Mouse (Mus musculus) Muller cell, postnatal 12 days (primary cell): ENCODE results near the gene Fyb.

Experiments
- DNase-seq: peaks from one replicate; pipeline ENCODE4 v3.0.0-alpha.2; 2015; ENCODE audit errors: inconsistent ontology term

Gene Fyb

DNA sequence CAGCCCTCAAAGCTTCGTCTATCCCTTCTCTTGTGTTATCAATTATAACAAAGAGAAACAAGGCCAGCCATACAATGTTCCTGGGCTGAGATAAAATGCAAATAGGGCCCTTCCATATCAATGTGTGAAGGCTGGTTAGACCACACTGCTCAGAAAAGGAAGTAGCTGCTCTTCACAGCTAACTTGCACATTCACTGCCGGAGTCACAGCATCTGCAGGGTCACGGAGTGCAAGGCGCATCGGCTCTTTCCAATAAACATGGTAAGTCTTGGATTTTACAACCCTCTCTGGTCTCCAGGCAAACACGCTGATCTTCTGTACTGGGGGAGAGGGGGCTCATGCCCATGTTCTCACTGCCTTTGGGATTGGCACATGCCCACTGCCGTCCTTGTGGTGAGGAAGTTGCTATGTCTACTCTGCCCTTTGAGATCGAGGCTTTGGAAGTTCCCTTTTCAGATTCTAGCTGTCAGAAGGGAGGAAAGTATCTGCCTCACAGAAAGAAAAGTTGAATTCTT lies at the start of gene Fyb:
TSS of gene Fyb (plus strand) at position 201 of the 515 bp plus-strand sequence.
- DNase-seq = no peak

GRCm38 (mm10) chr15:6483561-6483960 lies 39.1 kb upstream of the Fyb start:
- no peak for DNase-seq

- peak; percentile 67 for DNase-seq
Measured at GRCm38 (mm10) chr15:6492386-6492785, 30.3 kb upstream of the Fyb start.

- no peak for DNase-seq
Measured at GRCm38 (mm10) chr15:6498396-6499070, 24.1 kb upstream of the Fyb start.

GRCm38 (mm10) chr15:6500787-6501186 lies 21.9 kb upstream of the Fyb start:
- peak; percentile 33 for DNase-seq

GRCm38 (mm10) chr15:6517525-6517924 lies 5.1 kb upstream of the Fyb start:
- no peak for DNase-seq

- DNase-seq = no peak
Measured at GRCm38 (mm10) chr15:6519417-6520255, 3.0 kb upstream of the Fyb start.

- DNase-seq = no peak
Measured at GRCm38 (mm10) chr15:6520505-6521155, 2.0 kb upstream of the Fyb start.

GRCm38 (mm10) chr15:6524801-6525200 lies 2.1 kb downstream of the Fyb start:
- DNase-seq = no peak

DNA sequence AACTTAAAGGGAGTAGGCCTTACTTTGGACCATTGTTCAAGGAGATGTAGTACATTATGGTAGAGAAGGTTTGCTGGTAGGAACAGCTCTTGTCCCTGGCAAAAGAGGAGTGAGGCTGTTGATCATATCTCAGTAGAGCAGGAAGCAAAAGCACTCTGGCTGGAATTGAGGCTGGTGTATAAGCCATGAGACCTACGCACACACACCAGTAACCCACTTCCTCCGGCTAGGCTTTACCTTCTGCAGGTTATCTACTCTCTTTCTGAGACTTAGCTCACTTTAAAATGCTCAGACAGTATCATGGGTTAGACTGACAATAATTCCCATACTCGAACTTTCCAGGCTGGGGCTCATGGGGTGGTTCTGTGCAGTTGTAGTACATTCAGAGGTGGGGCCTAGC lies 2.7 kb downstream of the Fyb start:
- no peak for DNase-seq

- DNase-seq = no peak
Measured at GRCm38 (mm10) chr15:6533858-6534343, 11.2 kb downstream of the Fyb start.

DNA sequence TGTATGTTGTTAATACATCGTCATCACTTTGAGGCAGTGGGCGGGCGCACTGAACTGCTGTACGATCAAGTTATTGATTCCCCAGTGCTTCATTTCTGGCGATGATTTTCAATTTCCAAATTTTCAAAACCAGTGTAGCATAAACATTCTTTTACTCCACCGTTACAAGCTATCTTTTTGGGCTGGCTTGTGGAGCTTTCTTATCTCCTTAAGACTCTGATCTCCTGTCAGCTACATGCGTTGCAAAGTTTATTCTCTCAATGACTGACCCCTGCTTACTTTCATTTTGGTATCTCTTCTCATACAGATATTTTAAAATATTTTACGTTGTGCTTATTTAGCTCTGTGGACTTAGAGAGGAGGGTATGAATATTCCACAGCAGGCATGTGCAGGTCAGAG lies 11.9 kb downstream of the Fyb start:
- DNase-seq = no peak

DNA sequence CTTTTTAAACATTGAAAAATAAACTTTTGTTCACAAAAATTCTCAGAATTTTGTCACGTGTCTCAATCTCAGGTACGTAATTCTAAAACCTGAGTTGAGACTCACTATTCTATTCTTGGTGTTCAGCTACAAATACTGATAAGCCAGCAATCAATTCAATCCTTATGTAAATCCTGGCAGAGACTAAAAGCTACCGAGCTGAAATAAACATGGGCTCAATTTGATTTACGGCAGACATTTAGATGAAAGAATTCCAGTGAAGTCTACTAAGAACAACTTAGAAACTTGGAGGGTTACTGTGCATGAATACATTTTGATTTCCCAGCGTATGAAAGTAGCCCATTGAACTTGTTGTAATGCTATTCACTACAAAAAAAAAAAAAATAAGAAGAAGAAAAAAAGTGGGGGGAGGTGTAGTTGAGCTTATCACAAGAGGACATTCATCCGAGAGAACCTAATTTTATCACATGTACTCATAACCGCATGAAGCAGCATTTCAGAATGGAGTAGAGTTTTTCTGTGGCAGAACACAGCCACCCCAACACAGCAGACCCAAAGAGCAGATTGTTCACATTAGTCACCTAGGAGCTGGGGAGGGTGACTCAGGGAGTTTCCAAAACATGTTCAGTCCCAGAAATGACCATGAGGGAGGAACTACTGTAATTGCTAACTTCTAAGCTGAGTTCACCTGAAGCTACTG lies 17.1 kb downstream of the Fyb start:
- no peak for DNase-seq

- no peak for DNase-seq
Measured at GRCm38 (mm10) chr15:6548911-6549310, 26.3 kb downstream of the Fyb start.

DNA sequence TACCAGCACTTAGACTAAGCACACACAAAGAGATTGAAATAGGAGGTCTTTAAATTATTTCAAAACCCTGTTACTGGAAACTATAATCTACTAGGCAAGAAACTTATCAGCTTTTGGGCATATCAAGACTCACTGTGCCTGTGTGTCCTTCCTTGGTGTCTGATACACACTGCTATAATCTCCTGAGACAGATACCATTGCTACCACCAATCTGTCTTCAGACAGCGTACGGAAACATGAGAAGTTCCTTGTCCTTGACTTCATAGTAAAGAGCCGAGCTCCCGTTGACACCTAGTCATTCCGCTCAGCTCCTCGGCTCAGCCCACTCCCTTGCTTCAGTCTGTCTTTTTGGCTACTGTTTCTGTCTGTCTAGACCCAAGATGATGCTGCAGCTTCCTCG lies 29.2 kb downstream of the Fyb start:
- no peak for DNase-seq

DNA sequence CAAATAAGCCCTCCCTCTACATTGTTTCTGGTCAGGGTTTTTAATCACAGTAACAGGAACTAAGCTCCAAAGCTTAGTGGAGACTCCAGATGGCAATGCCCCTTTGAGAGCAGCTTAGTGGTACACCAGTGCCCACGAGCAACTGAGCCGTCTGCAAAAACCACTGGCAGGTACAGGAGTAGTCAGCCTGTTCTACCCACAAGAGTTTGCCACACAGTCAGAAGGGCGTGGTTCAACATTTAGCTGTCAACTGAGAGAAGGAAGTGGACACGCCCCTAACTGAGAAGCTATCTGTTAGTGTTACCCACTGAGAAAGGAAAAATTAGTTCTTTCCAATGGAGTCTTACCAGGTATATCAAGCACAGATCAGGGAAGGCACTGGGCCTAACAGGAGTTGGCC lies 32.1 kb downstream of the Fyb start:
- no peak for DNase-seq

DNA sequence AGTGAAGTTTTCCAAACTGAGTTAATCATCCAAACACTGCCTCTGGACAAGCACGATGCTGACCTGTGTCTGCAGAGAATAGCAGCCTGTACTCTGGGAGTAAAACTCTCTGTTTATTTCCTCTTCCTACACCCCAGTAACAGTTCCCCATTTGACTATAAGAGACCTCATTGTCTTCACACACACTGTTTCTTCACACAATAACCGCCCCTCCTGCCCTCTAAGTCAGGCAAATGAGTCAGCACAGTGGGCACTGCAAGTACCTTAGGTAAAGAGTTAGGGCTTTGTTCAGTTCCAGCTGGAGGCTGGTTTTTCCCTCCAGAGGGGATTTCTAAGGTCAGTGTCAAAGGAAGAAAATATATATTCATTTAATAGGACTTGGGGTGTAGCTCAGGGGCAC lies 32.9 kb downstream of the Fyb start:
- DNase-seq = peak; percentile 68

DNA sequence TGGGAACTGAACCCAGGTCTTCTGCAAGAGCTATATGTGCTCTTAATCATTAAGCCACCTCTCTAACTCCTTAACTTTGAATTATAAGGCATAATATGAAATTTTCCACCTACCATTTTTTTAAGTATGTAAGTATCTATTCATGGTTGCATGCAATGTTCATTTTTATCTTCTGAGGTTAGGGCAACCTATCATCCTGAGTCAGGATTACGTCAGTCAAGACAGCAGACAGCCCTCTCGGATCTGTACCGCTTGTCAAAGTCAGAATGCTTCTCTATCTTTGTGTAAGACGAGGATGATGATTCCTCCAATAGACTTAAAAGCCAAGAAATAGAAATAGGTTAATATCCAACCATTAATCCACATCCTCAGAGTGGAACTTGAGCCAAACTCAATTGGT lies 33.6 kb downstream of the Fyb start:
- no peak for DNase-seq

- no peak for DNase-seq
Measured at GRCm38 (mm10) chr15:6556911-6557310, 34.3 kb downstream of the Fyb start.

DNA sequence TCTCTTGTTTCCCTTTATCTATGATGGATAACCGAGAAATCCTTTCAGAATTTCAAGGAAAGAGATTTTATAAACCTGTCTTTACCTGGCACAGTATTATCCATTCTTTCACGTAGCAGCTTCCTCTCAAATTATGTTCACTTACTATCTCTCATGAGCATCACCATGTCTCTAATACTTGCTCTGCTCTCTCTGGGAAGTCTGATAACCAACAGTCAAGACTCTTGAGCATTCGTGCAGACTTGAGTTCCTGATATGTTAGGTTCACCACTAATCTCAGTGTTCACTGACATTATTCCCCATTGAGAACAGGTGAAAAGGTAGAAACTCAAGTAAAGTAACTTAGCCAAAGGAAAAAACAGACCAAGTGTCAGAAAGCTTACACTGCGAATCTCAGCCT lies 34.9 kb downstream of the Fyb start:
- no peak for DNase-seq

- DNase-seq = no peak
Measured at GRCm38 (mm10) chr15:6559188-6559587, 36.5 kb downstream of the Fyb start.

DNA sequence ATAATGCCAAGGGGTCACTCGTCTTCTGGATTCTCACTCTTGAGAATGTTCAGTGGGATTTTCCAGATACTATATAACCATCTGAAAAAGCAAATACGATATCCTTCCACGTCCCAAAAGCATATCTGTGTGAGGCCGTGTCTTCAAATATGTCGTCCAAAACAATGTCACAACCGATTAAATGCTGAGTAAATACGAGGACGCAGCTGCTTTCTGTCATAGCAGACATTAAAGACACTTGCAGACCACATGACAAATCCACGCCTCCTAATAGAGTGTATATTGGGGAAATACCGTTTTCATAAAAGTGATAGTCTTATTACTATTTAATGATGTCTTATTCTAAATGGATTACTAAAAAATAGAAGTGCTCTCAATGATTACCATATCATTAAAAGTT lies 38.0 kb downstream of the Fyb start:
- DNase-seq = no peak
